Mouse (Mus musculus) forebrain, embryonic 11.5 days (tissue): ENCODE measurements around the gene Rpgrip1l. TPM values are rescaled to one million over a fixed set of nuclear protein-coding genes. Genes with fewer than 3 reads are reported as not detected.

ENCODE experiments used
- ATAC-seq: fragments of 200-750 bp; cut with Nextera tagmentation; replicated peaks from 2 replicates; pipeline ENCODE4 v1.8.0; 2017; ENCODE audit warnings: moderate TSS enrichment; ENCODE audit not compliant: low FRiP score
- DNase-seq: peaks from one replicate; pipeline ENCODE4 v3.0.0-alpha.2; 2017; ENCODE audit warnings: low spot score
- H3K27ac ChIP-seq: fragments of 300-500 bp; sonication (generic); 2 replicates; pipeline ENCODE4 v1.5.1; 2014; ENCODE audit warnings: low read depth, low read length
- H3K27me3 ChIP-seq: fragments of 300-500 bp; sonication (generic); 2 replicates; pipeline ENCODE4 v1.6.1; 2014; ENCODE audit warnings: mild to moderate bottlenecking, low read length, mixed read lengths; ENCODE audit not compliant: control insufficient read depth, insufficient read depth
- H3K36me3 ChIP-seq: fragments of 300-500 bp; sonication (generic); 2 replicates; pipeline ENCODE4 v1.6.1; 2014; ENCODE audit warnings: mild to moderate bottlenecking, low read length, moderate library complexity, mixed read lengths; ENCODE audit not compliant: control insufficient read depth, insufficient read depth
- H3K4me1 ChIP-seq: fragments of 300-500 bp; sonication (generic); replicated peaks from 2 replicates; pipeline ENCODE4 v1.6.1; 2014; ENCODE audit warnings: low read length, mixed read lengths; ENCODE audit not compliant: control insufficient read depth, insufficient read depth
- H3K4me2 ChIP-seq: fragments of 300-500 bp; sonication (generic); 2 replicates; pipeline ENCODE4 v1.6.1; 2014; ENCODE audit warnings: low read depth, mild to moderate bottlenecking, low read length, moderate library complexity, mixed read lengths; ENCODE audit not compliant: severe bottlenecking
- H3K4me3 ChIP-seq: fragments of 300-500 bp; sonication (generic); 2 replicates; pipeline ENCODE4 v1.5.1; 2014; ENCODE audit warnings: low read depth, low read length
- H3K9ac ChIP-seq: fragments of 300-500 bp; sonication (generic); 2 replicates; pipeline ENCODE4 v1.6.1; 2014; ENCODE audit warnings: low read length
- H3K9me3 ChIP-seq: fragments of 300-500 bp; sonication (generic); 2 replicates; pipeline ENCODE4 v1.6.1; 2016; ENCODE audit warnings: low read length, mixed read lengths; ENCODE audit not compliant: control insufficient read depth
- WGBS: fragments of 180-500 bp; shearing (Covaris S2); extraction: QIAGEN DNeasy Blood & Tissue Kit; methylation state at CpG from one replicate; pipeline ENCODE4 v1.1.7; 2014; 5-methylcytosine and 5-hydroxymethylcytosine counted together
- polyA plus RNA-seq: library from polyadenylated mRNA; unstranded; fragments of >200 nt; fragmentation: Nextera tagmentation; extraction: Ambion mirVana; gene quantifications from 2 replicates; pipeline ENCODE4 v1.2.1, GENCODE M21; 2014

Gene Rpgrip1l
- polyA plus RNA-seq, 1 experiment from 2014 or later, result 13.7 TPM

DNA sequence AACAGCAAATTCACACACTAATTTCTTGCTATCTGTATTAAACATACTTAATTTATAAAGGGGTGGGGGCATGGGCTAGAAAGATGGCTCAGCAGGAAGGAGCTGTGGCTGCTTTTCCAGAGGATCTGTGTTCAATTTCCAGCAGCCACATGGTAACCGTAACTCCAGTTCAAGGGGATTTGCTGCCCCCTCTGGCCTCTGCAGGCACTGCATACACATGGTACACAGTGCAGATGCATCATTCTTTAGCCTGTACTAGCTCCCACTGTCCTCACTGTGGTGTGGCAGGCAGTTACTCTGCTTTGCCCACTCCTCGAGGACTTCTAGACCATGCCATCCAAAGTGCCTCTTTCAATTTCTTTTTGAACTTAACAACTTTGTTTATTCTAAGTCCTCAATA lies 36.7 kb downstream of the Rpgrip1l start:
- no peak overlapping the region for H3K27ac ChIP-seq
- WGBS, result 92% methylated on average over 2 of the region's 2 CpGs
- ATAC-seq (no peak), DNase-seq (no peak)
- no peak overlapping the region for H3K4me2 ChIP-seq
- H3K4me1 ChIP-seq, result no peaks in the 10 kb centered on the region
- H3K9me3 ChIP-seq, result no peaks in the 10 kb centered on the region; the same call in 1 of the 2 replicates
- no peaks in the 10 kb centered on the region for H3K36me3 ChIP-seq
- no peak overlapping the region for H3K4me3 ChIP-seq
- no peaks in the 10 kb centered on the region for H3K27me3 ChIP-seq
- H3K9ac ChIP-seq, result no peak overlapping the region

DNA sequence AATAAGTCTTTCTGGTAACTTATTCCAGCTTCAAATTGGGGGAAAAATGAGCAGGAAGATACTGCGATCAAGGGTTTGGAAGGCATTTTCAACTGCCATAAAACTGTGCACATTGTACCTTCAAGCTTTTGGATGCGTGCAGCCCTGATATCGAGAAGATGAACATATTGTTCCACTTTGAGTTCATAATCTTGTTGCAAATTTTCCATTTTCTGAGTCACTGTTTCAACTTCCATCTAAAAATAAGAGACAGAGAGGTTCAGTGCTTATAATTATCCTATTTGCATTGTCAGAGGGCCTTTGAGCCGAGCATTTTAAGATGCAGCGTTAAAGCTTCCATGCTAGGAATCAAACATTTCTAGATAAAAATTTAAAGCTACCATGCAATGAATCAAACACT lies 39.6 kb downstream of the Rpgrip1l start:
- Histone ChIP-seq H3K27me3 (no peaks in the 10 kb centered on the region), H3K4me2 (no peak overlapping the region), H3K36me3 (no peaks in the 10 kb centered on the region), H3K4me1 (no peaks in the 10 kb centered on the region), H3K27ac (no peak overlapping the region), H3K4me3 (no peak overlapping the region), H3K9ac (no peak overlapping the region), H3K9me3 (no peaks in the 10 kb centered on the region; the same call in 1 of the 2 replicates)
- DNase-seq (no peak), ATAC-seq (no peak)
- WGBS, result 95% methylated on average over 5 of the region's 5 CpGs

DNA sequence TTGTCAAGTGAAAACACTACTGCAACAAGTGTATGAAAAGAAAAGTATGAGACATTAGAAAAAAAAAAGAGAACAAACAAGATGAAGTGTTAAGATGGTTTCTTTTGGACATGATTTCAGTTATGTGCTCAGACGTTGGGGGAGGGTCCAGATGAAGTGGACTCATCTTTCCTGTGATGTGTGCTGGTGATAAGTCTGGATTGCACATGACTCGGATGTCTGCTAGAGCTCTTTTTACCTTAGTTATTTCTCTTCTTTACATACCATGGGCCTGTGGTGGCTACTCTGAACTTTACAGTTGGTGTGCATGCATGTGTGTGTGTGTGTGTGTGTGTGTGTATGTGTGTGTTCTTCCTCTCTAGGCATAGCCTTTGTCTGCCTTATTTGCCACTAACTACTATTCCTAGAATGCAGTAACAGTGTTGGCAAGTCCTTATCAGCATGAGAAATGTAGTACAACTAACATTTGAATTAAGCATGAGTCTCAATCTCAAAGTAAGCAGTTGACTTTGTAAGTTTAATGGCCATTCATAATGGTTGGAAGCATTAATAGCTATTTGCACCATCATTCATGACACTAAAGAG lies 43.6 kb downstream of the Rpgrip1l start:
- H3K4me2 ChIP-seq, result no peak overlapping the region
- H3K4me3 ChIP-seq, result no peak overlapping the region
- H3K9ac ChIP-seq, result no peak overlapping the region
- no peaks in the 10 kb centered on the region for H3K36me3 ChIP-seq
- no peaks in the 10 kb centered on the region for H3K9me3 ChIP-seq
- no peak for ATAC-seq
- no peaks in the 10 kb centered on the region for H3K4me1 ChIP-seq
- no peak for DNase-seq
- H3K27me3 ChIP-seq, result no peaks in the 10 kb centered on the region
- H3K27ac ChIP-seq, result no peak overlapping the region
- WGBS, result 90% methylated on average over 2 of the region's 2 CpGs

DNA sequence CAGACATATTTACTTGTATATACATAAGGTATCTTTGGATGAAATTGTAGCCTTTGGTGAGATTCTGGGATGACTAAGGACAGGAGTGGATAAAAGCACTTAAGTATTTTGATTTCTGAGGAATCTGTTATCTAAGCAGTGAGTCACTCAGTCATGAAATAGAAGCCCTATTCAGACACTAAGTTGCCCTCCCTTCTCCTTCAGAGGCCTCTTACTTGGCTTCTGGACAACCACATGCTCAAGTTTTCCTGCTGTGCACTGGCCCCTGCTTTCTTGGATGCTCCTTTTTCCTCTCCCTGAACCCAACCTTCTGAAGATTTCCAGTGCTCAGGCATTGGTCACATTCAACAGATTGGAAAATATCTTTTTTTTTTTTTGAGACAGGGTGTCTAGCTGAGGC lies 48.5 kb downstream of the Rpgrip1l start:
- H3K36me3 ChIP-seq, result no peaks in the 10 kb centered on the region
- DNase-seq (no peak), ATAC-seq (no peak)
- H3K27ac ChIP-seq, result no peak overlapping the region
- no peaks in the 10 kb centered on the region for H3K27me3 ChIP-seq
- H3K4me1 ChIP-seq, result no peaks in the 10 kb centered on the region
- no peak overlapping the region for H3K4me2 ChIP-seq
- H3K4me3 ChIP-seq, result no peak overlapping the region
- H3K9ac ChIP-seq, result no peak overlapping the region
- H3K9me3 ChIP-seq, result no peaks in the 10 kb centered on the region

DNA sequence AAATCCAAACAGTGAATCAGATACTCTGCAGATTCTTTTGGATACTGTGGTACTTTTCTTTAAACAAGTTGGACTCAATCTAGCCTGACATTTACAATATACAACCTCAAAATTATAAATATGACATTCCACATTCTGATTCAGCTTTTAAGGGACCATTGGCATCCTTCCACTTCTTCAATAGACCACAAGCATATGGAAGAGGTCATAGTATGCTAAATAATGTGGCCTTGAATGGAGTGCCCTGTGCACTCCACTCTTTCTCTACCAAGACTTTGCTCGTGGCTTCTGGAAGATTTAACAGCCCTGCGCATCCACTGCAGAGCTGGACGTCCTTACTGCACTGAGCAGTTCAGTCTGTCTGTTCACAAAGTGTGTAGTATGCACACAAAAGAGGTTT lies 49.1 kb downstream of the Rpgrip1l start:
- H3K9me3 ChIP-seq, result no peaks in the 10 kb centered on the region

DNA sequence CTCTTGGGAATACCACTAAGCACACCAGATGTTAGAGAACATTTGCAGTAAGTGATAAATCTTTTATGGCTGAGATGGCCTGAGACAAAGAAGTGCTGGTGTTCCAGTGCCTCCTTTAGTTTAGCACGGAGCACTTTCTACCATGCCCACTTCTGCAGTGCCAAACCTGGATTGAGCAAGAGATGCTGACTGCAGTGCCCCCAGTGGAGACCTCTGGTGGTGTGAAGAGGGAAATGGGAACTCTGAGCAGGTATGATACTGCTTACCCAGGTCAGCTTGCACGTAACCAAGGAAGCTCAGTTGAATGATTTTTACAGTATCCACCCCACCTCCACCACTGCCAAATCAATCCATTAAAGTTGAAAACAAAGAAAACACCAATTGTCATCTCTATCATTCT lies 51.5 kb downstream of the Rpgrip1l start:
- WGBS, result 80% methylated on average over 2 of the region's 2 CpGs
- no peak overlapping the region for H3K4me3 ChIP-seq
- no peak overlapping the region for H3K4me2 ChIP-seq
- no peak overlapping the region for H3K27ac ChIP-seq
- ATAC-seq (no peak), DNase-seq (no peak)
- H3K9me3 ChIP-seq, result no peaks in the 10 kb centered on the region
- no peaks in the 10 kb centered on the region for H3K36me3 ChIP-seq
- no peaks in the 10 kb centered on the region for H3K4me1 ChIP-seq
- no peaks in the 10 kb centered on the region for H3K27me3 ChIP-seq
- no peak overlapping the region for H3K9ac ChIP-seq

More for the DNA sequence above, 49.1 kb downstream of the Rpgrip1l start:
- Histone ChIP-seq H3K27me3 (no peaks in the 10 kb centered on the region), H3K4me2 (no peak overlapping the region), H3K27ac (no peak overlapping the region), H3K9ac (no peak overlapping the region), H3K4me3 (no peak overlapping the region), H3K36me3 (no peaks in the 10 kb centered on the region), H3K4me1 (no peaks in the 10 kb centered on the region)
- ATAC-seq (no peak), DNase-seq (no peak)
- WGBS, result 85% methylated on average over 3 of the region's 3 CpGs

DNA sequence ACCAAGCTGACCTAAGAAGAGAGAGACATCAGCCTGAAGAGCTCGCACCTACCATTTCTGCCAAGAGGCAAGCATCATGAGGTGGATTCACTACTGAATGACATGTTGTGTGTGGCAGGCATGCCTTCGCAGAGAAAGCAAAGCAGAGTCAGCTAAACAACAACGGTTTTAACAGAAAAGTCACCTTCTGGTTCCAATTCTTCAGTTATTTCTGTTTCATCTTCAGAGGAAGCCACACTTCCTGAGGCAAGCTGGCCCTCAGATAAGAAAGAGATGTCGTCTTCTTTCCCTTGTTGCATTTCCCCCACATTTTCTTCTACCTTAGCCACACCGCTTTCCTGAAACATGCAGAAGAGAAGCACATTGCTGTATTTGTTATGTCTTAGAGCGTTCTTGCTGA lies 62.1 kb downstream of the Rpgrip1l start:
- 93% methylated on average over 6 of the region's 6 CpGs for WGBS
- H3K4me2 ChIP-seq, result no peak overlapping the region
- ATAC-seq, result no peak

DNA sequence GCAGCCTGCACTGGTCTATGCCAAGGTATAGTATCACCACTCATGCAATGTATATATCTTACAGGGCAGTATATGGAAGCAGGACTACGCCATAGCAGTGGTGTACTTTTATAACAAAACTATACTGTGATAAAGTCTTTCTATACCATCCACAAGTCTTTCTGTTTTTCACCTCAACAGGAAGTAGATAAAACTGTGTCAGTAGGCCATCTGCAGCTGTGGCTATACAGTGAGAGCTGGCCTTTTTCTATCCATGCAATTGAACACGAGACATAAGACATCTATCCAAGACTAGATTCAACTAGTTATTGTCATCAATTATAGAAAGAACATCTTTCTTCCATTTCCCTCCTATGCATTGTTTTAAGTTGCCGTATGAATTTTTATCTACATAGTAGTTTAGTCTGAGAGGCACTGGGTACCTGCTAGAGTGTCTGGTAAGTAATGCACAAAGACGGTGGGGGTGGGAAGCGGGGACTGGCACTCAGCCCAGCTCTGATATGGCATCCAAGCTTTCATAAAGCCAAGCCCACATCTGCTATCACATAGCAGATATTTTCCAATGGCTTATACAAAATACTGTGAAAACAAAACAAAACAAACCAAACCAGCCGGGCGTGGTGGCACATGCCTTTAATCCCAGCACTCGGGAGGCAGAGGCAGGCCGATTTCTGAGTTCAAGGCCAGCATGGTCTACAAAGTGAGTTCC lies 63.1 kb downstream of the Rpgrip1l start:
- no peak for DNase-seq
- no peak overlapping the region for H3K27ac ChIP-seq
- no peak overlapping the region for H3K9ac ChIP-seq
- no peak for ATAC-seq
- H3K4me2 ChIP-seq, result no peak overlapping the region
- no peak overlapping the region for H3K4me3 ChIP-seq
- H3K27me3 ChIP-seq, result no peaks in the 10 kb centered on the region
- H3K9me3 ChIP-seq, result no peaks in the 10 kb centered on the region
- no peaks in the 10 kb centered on the region for H3K4me1 ChIP-seq
- H3K36me3 ChIP-seq, result no peaks in the 10 kb centered on the region
- WGBS, result 95% methylated on average over 9 of the region's 9 CpGs

More for the DNA sequence above, 62.1 kb downstream of the Rpgrip1l start:
- Histone ChIP-seq H3K27ac (no peak overlapping the region), H3K4me1 (no peaks in the 10 kb centered on the region), H3K9me3 (no peaks in the 10 kb centered on the region), H3K27me3 (no peaks in the 10 kb centered on the region), H3K36me3 (no peaks in the 10 kb centered on the region), H3K4me3 (no peak overlapping the region), H3K9ac (no peak overlapping the region)
- DNase-seq, result no peak
